Mouse (Mus musculus): ENCODE data around the gene Fbxl8. TPM values are rescaled to one million over a fixed set of nuclear protein-coding genes. Genes with fewer than 3 reads are reported as not detected.
A peak's percentile ranks its signal among the peaks of the same experiment; 100 is the strongest.

The Fbxl8 gene
- polyA plus RNA-seq, 2 experiments: 0.75 to 1.0 TPM

- Histone ChIP-seq H3K4me3 (ENCODE audit: insufficient read depth in 1 of 2, low read depth in 2 of 2, low read length in 2 of 2) (peak within 1 kb of the TSS in 1 of 2 experiments; percentile 39; a peak in 3 of 4 replicates), H3K4me1 (replicated peaks; ENCODE audit: control insufficient read depth in 2 of 2, insufficient read depth in 2 of 2, low read length in 1 of 2) (peaks cover 6 to 7% of the 10 kb centered on the region in 2 experiments), H3K4me2 (ENCODE audit: low read depth) (peak within 1 kb of the TSS; percentile 25), H3K27ac (no peak within 1 kb of the TSS), H3K9ac (replicated peaks) (no peak within 1 kb of the TSS), H3K9me3 (ENCODE audit: control insufficient read depth, low read length) (no peaks in the 10 kb centered on the region), H3K36me3 (replicated peaks; ENCODE audit: control insufficient read depth, insufficient read depth, low read depth) (no peaks in the 10 kb centered on the region), H3K27me3 (ENCODE audit: control insufficient read depth, insufficient read depth, low read length) (peaks cover 82% of the 10 kb centered on the region)
- TF ChIP-seq CTCF (IDR thresholded peaks at IDR 0.05; ENCODE audit: low read depth) (no peak), EP300 (IDR thresholded peaks at IDR 0.05; ENCODE audit: low read depth) (no peak)
- DNase-seq (ENCODE audit: low read depth in 3 of 3, low spot score in 3 of 3): no peak
- ATAC-seq (ENCODE audit: insufficient read depth): no peak
- WGBS (ENCODE audit: insufficient replicate concordance): 1% methylated on average over 42 of the region's 42 CpGs
Observed at GRCm38 (mm10) chr8:105269461-105269947, 5.1 kb downstream of the Fbxl8 start, which contains the start of gene Hsf4. TSS of gene Hsf4 (plus strand) at chr8:105269801.

GRCm38 (mm10) chr8:105270101-105270915, 5.9 kb downstream of the Fbxl8 start:
- Histone ChIP-seq H3K9ac (replicated peaks) (no peak overlapping the region), H3K27me3 (ENCODE audit: control insufficient read depth, insufficient read depth, low read length) (peaks cover 88% of the 10 kb centered on the region), H3K4me3 (ENCODE audit: insufficient read depth in 1 of 2, low read depth in 2 of 2, low read length in 2 of 2) (no peak overlapping the region; a peak in 1 of 4 replicates), H3K36me3 (replicated peaks; ENCODE audit: control insufficient read depth, insufficient read depth, low read depth) (no peaks in the 10 kb centered on the region), H3K4me1 (replicated peaks; ENCODE audit: control insufficient read depth in 2 of 2, insufficient read depth in 2 of 2, low read length in 1 of 2) (no peaks in the 10 kb centered on the region; a peak in 1 of 4 replicates), H3K27ac (no peak overlapping the region), H3K4me2 (ENCODE audit: low read depth) (peak overlapping the region; percentile 25), H3K9me3 (ENCODE audit: control insufficient read depth, low read length) (no peaks in the 10 kb centered on the region)
- ATAC-seq (ENCODE audit: insufficient read depth): no peak
- TF ChIP-seq CTCF (IDR thresholded peaks at IDR 0.05; ENCODE audit: low read depth): no peak
- TF ChIP-seq EP300 (IDR thresholded peaks at IDR 0.05; ENCODE audit: low read depth): no peak
- DNase-seq (ENCODE audit: low read depth in 3 of 3, low spot score in 3 of 3): no peak
- 3% methylated on average over 39 of the region's 39 CpGs for WGBS (ENCODE audit: insufficient replicate concordance)

GRCm38 (mm10) chr8:105270916-105271186, 6.4 kb downstream of the Fbxl8 start:
- no peaks in the 10 kb centered on the region for H3K36me3 ChIP-seq (replicated peaks; ENCODE audit: control insufficient read depth, insufficient read depth, low read depth)
- DNase-seq (ENCODE audit: low read depth in 3 of 3, low spot score in 3 of 3): no peak
- H3K9me3 ChIP-seq (ENCODE audit: control insufficient read depth, low read length): no peaks in the 10 kb centered on the region
- WGBS (ENCODE audit: insufficient replicate concordance): 6% methylated on average over 11 of the region's 11 CpGs
- H3K4me1 ChIP-seq (replicated peaks; ENCODE audit: control insufficient read depth in 2 of 2, insufficient read depth in 2 of 2, low read length in 1 of 2): peaks cover 0 to 1% of the 10 kb centered on the region in 2 experiments; a peak in 3 of 4 replicates
- no peak overlapping the region for H3K4me2 ChIP-seq (ENCODE audit: low read depth)
- no peak overlapping the region for H3K4me3 ChIP-seq (ENCODE audit: insufficient read depth in 1 of 2, low read depth in 2 of 2, low read length in 2 of 2)
- TF ChIP-seq CTCF (IDR thresholded peaks at IDR 0.05; ENCODE audit: low read depth) (0 out of 2 replicates have a peak, but pooled peaks have one; percentile 2), EP300 (IDR thresholded peaks at IDR 0.05; ENCODE audit: low read depth) (no peak)
- no peak for ATAC-seq (ENCODE audit: insufficient read depth)
- H3K9ac ChIP-seq (replicated peaks): no peak overlapping the region
- H3K27ac ChIP-seq: no peak overlapping the region
- H3K27me3 ChIP-seq (ENCODE audit: control insufficient read depth, insufficient read depth, low read length): peaks cover 91% of the 10 kb centered on the region

- Histone ChIP-seq H3K4me2 (ENCODE audit: low read depth) (no peak overlapping the region), H3K27me3 (ENCODE audit: control insufficient read depth, insufficient read depth, low read length) (peaks cover 85% of the 10 kb centered on the region)
Observed at GRCm38 (mm10) chr8:105275387-105275786, 10.9 kb downstream of the Fbxl8 start.

GRCm38 (mm10) chr8:105275840-105276239, 11.4 kb downstream of the Fbxl8 start, which contains the start of gene Nol3:
TSS of gene Nol3 (plus strand) at chr8:105276140.
- peaks cover 82% of the 10 kb centered on the region for H3K27me3 ChIP-seq (ENCODE audit: control insufficient read depth, insufficient read depth, low read length)
- TF ChIP-seq CTCF (IDR thresholded peaks at IDR 0.05; ENCODE audit: low read depth): no peak
- TF ChIP-seq EP300 (IDR thresholded peaks at IDR 0.05; ENCODE audit: low read depth): no peak
- H3K36me3 ChIP-seq (replicated peaks; ENCODE audit: control insufficient read depth, insufficient read depth, low read depth): no peaks in the 10 kb centered on the region
- ATAC-seq (ENCODE audit: insufficient read depth): no peak
- no peak within 1 kb of the TSS for H3K9ac ChIP-seq (replicated peaks)
- H3K27ac ChIP-seq: no peak within 1 kb of the TSS
- peak within 1 kb of the TSS in 1 of 2 experiments; percentile 0; a peak in 1 of 4 replicates for H3K4me3 ChIP-seq (ENCODE audit: insufficient read depth in 1 of 2, low read depth in 2 of 2, low read length in 2 of 2)
- H3K4me1 ChIP-seq (replicated peaks; ENCODE audit: control insufficient read depth in 2 of 2, insufficient read depth in 2 of 2, low read length in 1 of 2): peaks cover 4 to 6% of the 10 kb centered on the region in 2 experiments; a peak in 3 of 4 replicates
- no peak for DNase-seq (ENCODE audit: low read depth in 3 of 3, low spot score in 3 of 3)
- 8% methylated on average over 10 of the region's 10 CpGs for WGBS (ENCODE audit: insufficient replicate concordance)
- peak within 1 kb of the TSS; percentile 30 for H3K4me2 ChIP-seq (ENCODE audit: low read depth)
- H3K9me3 ChIP-seq (ENCODE audit: control insufficient read depth, low read length): no peaks in the 10 kb centered on the region

More at GRCm38 (mm10) chr8:105275387-105275786, 10.9 kb downstream of the Fbxl8 start:
- ATAC-seq (ENCODE audit: insufficient read depth) (no peak), DNase-seq (ENCODE audit: low read depth in 3 of 3, low spot score in 3 of 3) (no peak)
- no peak overlapping the region for H3K4me3 ChIP-seq (ENCODE audit: insufficient read depth in 1 of 2, low read depth in 2 of 2, low read length in 2 of 2)
- H3K9ac ChIP-seq (replicated peaks): no peak overlapping the region
- no peak overlapping the region for H3K27ac ChIP-seq
- TF ChIP-seq CTCF (IDR thresholded peaks at IDR 0.05; ENCODE audit: low read depth) (no peak), EP300 (IDR thresholded peaks at IDR 0.05; ENCODE audit: low read depth) (no peak)
- 11% methylated on average over 11 of the region's 11 CpGs for WGBS (ENCODE audit: insufficient replicate concordance)
- no peaks in the 10 kb centered on the region for H3K9me3 ChIP-seq (ENCODE audit: control insufficient read depth, low read length)
- H3K4me1 ChIP-seq (replicated peaks; ENCODE audit: control insufficient read depth in 2 of 2, insufficient read depth in 2 of 2, low read length in 1 of 2): peaks cover 4 to 6% of the 10 kb centered on the region in 2 experiments; a peak in 3 of 4 replicates
- no peaks in the 10 kb centered on the region for H3K36me3 ChIP-seq (replicated peaks; ENCODE audit: control insufficient read depth, insufficient read depth, low read depth)
